Mouse (Mus musculus) large intestine, adult 2 months (tissue): ENCODE measurements around the gene Mrps9. TPM values are rescaled to one million over a fixed set of nuclear protein-coding genes. Genes with fewer than 3 reads are reported as not detected.

Source experiments
- DNase-seq: peaks from one replicate; pipeline ENCODE4 v3.0.0-alpha.2; 2012; ENCODE audit warnings: low read depth, low spot score
- WGBS: fragments of 180-500 bp; shearing (Covaris S2); methylation state at CpG from one replicate; pipeline ENCODE4 v1.1.7; 2018; 5-methylcytosine and 5-hydroxymethylcytosine counted together
- polyA plus RNA-seq: library from polyadenylated mRNA; depleted of rRNA; stranded (reverse); fragments of >200 nt; gene quantifications from 2 replicates; pipeline ENCODE4 v1.2.3, GENCODE M21; 2012; rRNA removed

The Mrps9 gene
- polyA plus RNA-seq, 1 experiment = 26.2 TPM

- DNase-seq = no peak
Measured at GRCm38 (mm10) chr1:42894695-42895094, 43.7 kb downstream of the Mrps9 start.

- DNase-seq = no peak
- WGBS = 92% methylated on average over 11 of the region's 11 CpGs
Measured at GRCm38 (mm10) chr1:42905148-42905547, 54.1 kb downstream of the Mrps9 start.

- no peak for DNase-seq
- 92% methylated on average over 7 of the region's 7 CpGs for WGBS
Measured at GRCm38 (mm10) chr1:42906696-42907095, 55.7 kb downstream of the Mrps9 start.

- DNase-seq = no peak
- 71% methylated on average over 4 of the region's 4 CpGs for WGBS
Measured at GRCm38 (mm10) chr1:42907153-42907552, 56.1 kb downstream of the Mrps9 start.

- 13% methylated on average over 4 of the region's 4 CpGs for WGBS
- DNase-seq = peak; percentile 2
Measured at GRCm38 (mm10) chr1:42915062-42915461, 64.0 kb downstream of the Mrps9 start.

- 79% methylated on average over 7 of the region's 7 CpGs for WGBS
- DNase-seq = no peak
Measured at GRCm38 (mm10) chr1:42916719-42917118, 65.7 kb downstream of the Mrps9 start.

- WGBS = 23% methylated on average over 4 of the region's 4 CpGs
- DNase-seq = no peak
Measured at GRCm38 (mm10) chr1:42917908-42918307, 66.9 kb downstream of the Mrps9 start.

- WGBS = 74% methylated on average over 5 of the region's 5 CpGs
Measured at GRCm38 (mm10) chr1:42923924-42924323, 72.9 kb downstream of the Mrps9 start.

GRCm38 (mm10) chr1:42933613-42934012 lies 82.6 kb downstream of the Mrps9 start:
- WGBS = 76% methylated on average over 1 of the region's 1 CpGs
- no peak for DNase-seq

More at GRCm38 (mm10) chr1:42923924-42924323, 72.9 kb downstream of the Mrps9 start:
- DNase-seq = no peak

GRCm38 (mm10) chr1:42948486-42948885 lies 97.5 kb downstream of the Mrps9 start:
- 69% methylated on average over 4 of the region's 4 CpGs for WGBS
- DNase-seq = no peak

GRCm38 (mm10) chr1:42952734-42953481 lies 101.9 kb downstream of the Mrps9 start, which contains the start of gene Gpr45:
Gpr45 (plus strand) TSS chr1:42952872.
- WGBS = 3% methylated on average over 70 of the region's 71 CpGs
- no peak for DNase-seq

- 6% methylated on average over 16 of the region's 16 CpGs for WGBS
Measured at GRCm38 (mm10) chr1:42953482-42953822, 102.4 kb downstream of the Mrps9 start.

More at GRCm38 (mm10) chr1:42953482-42953822, 102.4 kb downstream of the Mrps9 start:
- no peak for DNase-seq

Other genes with a start within 250 kb of the Mrps9 start
- gene Pou3f3, start 155.5 kb upstream of the Mrps9 start, polyA plus RNA-seq = not detected in 2 replicates
- 0.29 and 0.67 TPM in 2 replicates for gene Gpr45, start 101.6 kb downstream of the Mrps9 start, polyA plus RNA-seq
- gene Tgfbrap1, start 247.4 kb downstream of the Mrps9 start, polyA plus RNA-seq = 10.3 and 16.3 TPM in 2 replicates
- gene AI597479, start 247.5 kb downstream of the Mrps9 start, polyA plus RNA-seq = 3.8 TPM in 2 replicates